Mouse (Mus musculus): ENCODE data around the gene Gm10273. TPM values are rescaled to one million over a fixed set of nuclear protein-coding genes. Genes with fewer than 3 reads are reported as not detected.

Gm10273 gene
- 4.0 to 14.3 TPM (median 8.3 TPM) in 4 replicates for total RNA-seq (2023)

DNA sequence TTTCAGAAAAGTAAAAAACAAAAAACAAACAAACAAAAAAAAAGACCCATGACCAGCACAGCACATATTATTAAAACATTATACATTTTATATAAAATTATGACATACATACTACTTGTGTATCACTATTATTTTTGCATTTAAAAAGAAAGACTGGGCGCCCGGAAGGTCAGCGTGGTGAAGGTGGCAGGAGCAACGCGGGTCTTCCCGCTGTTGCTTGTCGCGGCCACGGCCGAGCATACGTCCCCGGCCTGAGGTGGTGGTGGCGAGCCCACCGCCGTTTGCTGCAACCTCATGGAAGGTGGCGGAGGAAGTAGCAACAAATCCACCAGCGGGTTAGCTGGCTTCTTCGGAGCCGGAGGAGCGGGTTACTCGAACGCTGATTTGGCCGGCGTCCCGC lies at the start of gene Gm10273:
Gene Gm10273, plus strand, starts transcription at position 172 of the 400 bp plus-strand sequence.

GRCm38 (mm10) chr10:59402899-59403792 lies 7.7 kb downstream of the Gm10273 start, which contains the start of gene Pla2g12b:
TSS of gene Pla2g12b (plus strand) at chr10:59403660.

GRCm38 (mm10) chr10:59441735-59442134 lies 46.3 kb downstream of the Gm10273 start, which contains the start of gene Oit3:
TSS of gene Oit3 (minus strand) at chr10:59441778.

Other genes starting within 250 kb of the Gm10273 start
- gene Sept10, start 173.8 kb upstream of the Gm10273 start, total RNA-seq (2023): 1.6 to 3.8 TPM (median 2.1 TPM) in 4 replicates
- 3.0 to 4.5 TPM (median 4.2 TPM) in 4 replicates for gene Sowahc, start 173.7 kb upstream of the Gm10273 start, total RNA-seq (2023)
- gene P4ha1, start 72.3 kb upstream of the Gm10273 start, total RNA-seq (2023): 8.6 to 11.8 TPM (median 9.2 TPM) in 4 replicates
- gene Pla2g12b, start 8.0 kb downstream of the Gm10273 start, total RNA-seq (2023): not detected in 4 replicates
- not detected in 4 replicates for gene Oit3, start 46.1 kb downstream of the Gm10273 start, total RNA-seq (2023)
- not detected in 4 replicates for gene Gm10322, start 220.4 kb downstream of the Gm10273 start, total RNA-seq (2023)
- 19.2 to 22.1 TPM (median 21.3 TPM) in 4 replicates for gene Mcu, start 221.1 kb downstream of the Gm10273 start, total RNA-seq (2023)